Mouse (Mus musculus) embryonic facial prominence, embryonic 15.5 days (tissue): Measurements from ENCODE around the gene Zfp618. TPM values are rescaled to one million over a fixed set of nuclear protein-coding genes. Genes with fewer than 3 reads are reported as not detected.

Experiments used
- ATAC-seq: fragments of 200-750 bp; cut with Nextera tagmentation; 2 replicates; pipeline ENCODE4 v1.8.0; 2017; ENCODE audit warnings: low read depth, moderate TSS enrichment; ENCODE audit not compliant: insufficient number of reproducible peaks, low FRiP score, low TSS enrichment
- H3K27ac ChIP-seq: fragments of 300-500 bp; sonication (generic); replicated peaks from 2 replicates; pipeline ENCODE4 v1.5.1; 2015; ENCODE audit warnings: mild to moderate bottlenecking, inconsistent platforms
- H3K27me3 ChIP-seq: fragments of 300-500 bp; sonication (generic); 2 replicates; pipeline ENCODE4 v1.6.1; 2015; ENCODE audit warnings: inconsistent platforms
- H3K36me3 ChIP-seq: fragments of 300-500 bp; sonication (generic); 2 replicates; pipeline ENCODE4 v1.6.1; 2015; ENCODE audit warnings: mild to moderate bottlenecking, inconsistent platforms
- H3K4me1 ChIP-seq: fragments of 300-500 bp; sonication (generic); 2 replicates; pipeline ENCODE4 v1.6.1; 2015; ENCODE audit warnings: inconsistent platforms
- H3K4me2 ChIP-seq: fragments of 300-500 bp; sonication (generic); replicated peaks from 2 replicates; pipeline ENCODE4 v1.6.1; 2015; ENCODE audit warnings: mild to moderate bottlenecking, inconsistent platforms
- H3K4me3 ChIP-seq: fragments of 300-500 bp; sonication (generic); replicated peaks from 2 replicates; pipeline ENCODE4 v1.5.1; 2015; ENCODE audit warnings: mild to moderate bottlenecking, inconsistent platforms
- H3K9ac ChIP-seq: fragments of 300-500 bp; sonication (generic); 2 replicates; pipeline ENCODE4 v1.6.1; 2015; ENCODE audit warnings: inconsistent platforms
- H3K9me3 ChIP-seq: fragments of 300-500 bp; sonication (generic); replicated peaks from 2 replicates; pipeline ENCODE4 v1.6.1; 2016; ENCODE audit warnings: inconsistent platforms
- WGBS: fragments of 180-500 bp; shearing (Covaris S2); methylation state at CpG from one replicate; pipeline ENCODE4 v1.1.7; 2015; 5-methylcytosine and 5-hydroxymethylcytosine counted together
- polyA plus RNA-seq: library from polyadenylated mRNA; unstranded; fragments of >200 nt; fragmentation: Nextera tagmentation; extraction: Ambion mirVana; gene quantifications from 2 replicates; pipeline ENCODE4 v1.2.1, GENCODE M21; 2015

The Zfp618 gene
- 16.6 and 22.7 TPM in 2 replicates for polyA plus RNA-seq

DNA sequence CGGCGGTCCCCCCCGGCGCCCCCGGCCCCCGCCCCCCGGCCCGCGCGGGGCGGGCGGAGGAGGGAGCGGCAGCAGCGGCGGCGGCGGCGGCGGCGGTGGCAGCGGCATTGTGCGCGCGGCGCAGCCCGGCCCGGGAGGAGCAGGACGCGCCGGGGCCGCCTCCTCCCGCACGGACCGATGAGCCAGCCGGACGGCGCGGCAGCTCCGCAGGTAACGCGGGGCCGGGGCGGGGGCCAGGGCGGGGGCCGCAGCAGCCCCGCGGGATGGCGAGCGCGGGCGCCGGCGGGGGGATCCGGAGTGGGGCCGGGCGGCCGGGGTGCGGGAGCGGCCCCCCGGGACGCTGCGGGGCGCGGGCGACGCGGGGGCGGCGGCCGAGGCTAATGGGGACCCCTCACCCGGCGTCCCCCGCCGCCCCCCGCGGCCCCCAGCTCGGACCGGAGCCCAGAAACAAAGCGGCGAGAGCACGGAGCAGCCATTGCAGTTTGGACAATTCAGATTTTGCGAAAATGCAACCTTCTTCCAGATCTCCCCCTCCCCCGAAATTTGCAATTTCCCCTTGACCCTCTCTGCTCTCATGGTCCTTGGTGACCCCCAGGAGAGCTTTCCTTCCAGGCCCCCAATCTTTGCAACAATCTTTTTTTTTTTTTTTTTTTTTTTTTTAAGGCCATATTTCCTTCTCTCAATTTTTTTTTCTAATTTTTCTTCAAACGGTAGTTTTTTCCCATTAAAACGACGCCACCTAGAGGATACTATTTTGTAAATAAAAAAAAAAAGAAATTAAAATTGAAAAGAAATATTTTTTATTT, at the start of gene Zfp618:
Zfp618 (plus strand) TSS at position 77 of the 806 bp plus-strand sequence.
- WGBS = under 1% methylated on average over 54 of the region's 86 CpGs

GRCm38 (mm10) chr4:62917056-62917455, 48.3 kb upstream of the Zfp618 start:
- Histone ChIP-seq H3K9me3 (no peaks in the 10 kb centered on the region), H3K27me3 (no peaks in the 10 kb centered on the region), H3K4me3 (no peak overlapping the region), H3K9ac (no peak overlapping the region), H3K27ac (no peak overlapping the region), H3K4me1 (no peaks in the 10 kb centered on the region), H3K36me3 (no peaks in the 10 kb centered on the region), H3K4me2 (no peak overlapping the region)
- 93% methylated on average over 8 of the region's 8 CpGs for WGBS
- ATAC-seq = no peak

More for the DNA sequence above, at the start of gene Zfp618:
- no peaks in the 10 kb centered on the region for H3K36me3 ChIP-seq
- no peaks in the 10 kb centered on the region for H3K27me3 ChIP-seq
- peak within 1 kb of the TSS; percentile 90 for H3K9ac ChIP-seq
- H3K9me3 ChIP-seq = no peaks in the 10 kb centered on the region
- H3K27ac ChIP-seq = peak within 1 kb of the TSS; percentile 90
- H3K4me1 ChIP-seq = peaks cover 8% of the 10 kb centered on the region
- ATAC-seq = peak; percentile 43; the same call in 1 of the 2 replicates
- peak within 1 kb of the TSS; percentile 69 for H3K4me2 ChIP-seq
- peak within 1 kb of the TSS; percentile 84 for H3K4me3 ChIP-seq

GRCm38 (mm10) chr4:62933798-62934197, 31.6 kb upstream of the Zfp618 start:
- Histone ChIP-seq H3K9me3 (no peaks in the 10 kb centered on the region), H3K9ac (no peak overlapping the region), H3K4me2 (no peak overlapping the region), H3K36me3 (no peaks in the 10 kb centered on the region), H3K4me3 (no peak overlapping the region), H3K4me1 (peaks cover 4% of the 10 kb centered on the region; the same call in 1 of the 2 replicates), H3K27ac (no peak overlapping the region), H3K27me3 (no peaks in the 10 kb centered on the region)
- no peak for ATAC-seq
- 83% methylated on average over 4 of the region's 4 CpGs for WGBS

- no peak overlapping the region for H3K9ac ChIP-seq
- 36% methylated on average over 11 of the region's 11 CpGs for WGBS
- no peak overlapping the region for H3K27ac ChIP-seq
- no peaks in the 10 kb centered on the region for H3K9me3 ChIP-seq
- H3K4me1 ChIP-seq = peaks cover 4% of the 10 kb centered on the region; the same call in 1 of the 2 replicates
- H3K36me3 ChIP-seq = no peaks in the 10 kb centered on the region
- H3K4me2 ChIP-seq = no peak overlapping the region
- no peaks in the 10 kb centered on the region for H3K27me3 ChIP-seq
- no peak overlapping the region for H3K4me3 ChIP-seq
- no peak for ATAC-seq
These were observed 29.7 kb upstream of the Zfp618 start for GRCm38 (mm10) chr4:62935589-62936218.

GRCm38 (mm10) chr4:62941961-62942892, 23.1 kb upstream of the Zfp618 start:
- ATAC-seq = no peak
- Histone ChIP-seq H3K36me3 (no peaks in the 10 kb centered on the region), H3K27ac (no peak overlapping the region; the same call in 1 of the 2 replicates), H3K9ac (no peak overlapping the region), H3K4me1 (peaks cover 14% of the 10 kb centered on the region; the same call in 1 of the 2 replicates), H3K4me3 (no peak overlapping the region), H3K27me3 (no peaks in the 10 kb centered on the region; the same call in 1 of the 2 replicates), H3K9me3 (no peaks in the 10 kb centered on the region), H3K4me2 (no peak overlapping the region)
- WGBS = 40% methylated on average over 14 of the region's 14 CpGs

DNA sequence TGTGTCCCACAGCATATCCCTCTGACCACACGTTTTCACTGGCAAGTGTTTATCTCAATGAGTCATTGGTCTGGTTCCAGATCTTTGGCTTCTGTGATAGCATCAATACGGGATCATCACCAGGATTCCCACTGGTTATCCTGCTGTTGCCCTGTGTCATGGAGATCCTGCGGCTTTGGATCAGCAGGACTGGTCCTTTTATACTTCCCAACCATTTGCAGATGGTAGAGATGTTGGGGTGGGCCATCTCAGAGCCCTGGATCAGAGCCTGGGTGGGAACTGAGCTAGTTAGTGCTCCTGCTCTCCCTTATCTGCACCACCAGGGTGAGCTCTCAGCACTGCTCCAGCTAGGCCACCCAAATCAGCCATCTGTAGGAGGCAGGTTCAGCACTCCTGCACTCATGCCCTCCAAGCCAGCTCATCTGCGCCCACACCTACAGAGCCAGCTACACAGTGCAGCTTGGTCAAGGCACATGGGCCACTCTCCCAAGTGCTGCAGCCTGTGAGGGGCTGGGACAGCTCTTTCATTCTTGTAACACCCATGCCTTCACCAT, 21.0 kb upstream of the Zfp618 start:
- H3K4me2 ChIP-seq = no peak overlapping the region
- H3K36me3 ChIP-seq = no peaks in the 10 kb centered on the region
- no peaks in the 10 kb centered on the region; the same call in 1 of the 2 replicates for H3K27me3 ChIP-seq
- no peaks in the 10 kb centered on the region for H3K9me3 ChIP-seq
- no peak overlapping the region for H3K27ac ChIP-seq
- WGBS = 64% methylated on average over 4 of the region's 4 CpGs
- ATAC-seq = no peak
- peaks cover 14% of the 10 kb centered on the region; the same call in 1 of the 2 replicates for H3K4me1 ChIP-seq
- no peak overlapping the region for H3K4me3 ChIP-seq
- no peak overlapping the region for H3K9ac ChIP-seq

GRCm38 (mm10) chr4:62963806-62964205, 1.6 kb upstream of the Zfp618 start:
- H3K9ac ChIP-seq = no peak overlapping the region

DNA sequence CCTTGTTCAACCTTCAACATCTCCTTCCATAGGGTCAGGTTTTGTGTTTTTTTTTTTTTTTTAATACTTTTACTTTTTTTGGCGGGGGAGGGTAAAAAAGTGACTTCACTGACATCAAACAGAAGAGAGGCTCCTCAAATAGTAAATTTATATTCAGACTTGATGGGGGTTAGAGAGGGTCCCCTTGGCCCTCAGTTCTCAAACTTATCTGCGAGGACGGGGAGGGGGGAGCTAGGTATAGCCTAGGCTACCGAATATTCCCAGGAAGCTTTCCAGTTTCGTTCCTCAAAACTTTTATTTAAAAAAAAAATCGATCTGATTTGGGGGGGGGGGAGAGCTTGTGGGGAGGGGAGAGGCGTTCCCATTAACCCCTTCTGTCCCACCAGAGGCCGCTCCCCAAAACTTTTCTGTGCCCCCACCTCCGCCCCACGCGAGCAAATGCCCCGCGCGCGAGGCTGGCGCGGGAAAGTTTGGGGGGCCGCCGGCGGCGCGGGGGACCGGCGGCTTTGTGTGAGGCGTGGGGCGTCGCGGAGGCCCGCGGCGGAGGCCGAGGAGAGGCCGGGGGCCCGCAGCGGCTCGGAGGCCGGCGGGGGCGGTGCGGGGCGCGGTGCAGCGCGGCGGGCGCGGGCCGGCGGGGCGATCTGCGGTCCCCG, 403 bp upstream of the Zfp618 start:
- Histone ChIP-seq H3K9me3 (no peaks in the 10 kb centered on the region), H3K27me3 (no peaks in the 10 kb centered on the region), H3K4me1 (peaks cover 5% of the 10 kb centered on the region), H3K27ac (peak overlapping the region; percentile 90), H3K36me3 (no peaks in the 10 kb centered on the region), H3K9ac (peak overlapping the region; percentile 90), H3K4me2 (peak overlapping the region; percentile 69), H3K4me3 (peak overlapping the region; percentile 84)
- WGBS = 1% methylated on average over 32 of the region's 52 CpGs
- no peak for ATAC-seq

More at GRCm38 (mm10) chr4:62963806-62964205, 1.6 kb upstream of the Zfp618 start:
- ATAC-seq = no peak
- no peaks in the 10 kb centered on the region for H3K36me3 ChIP-seq
- 66% methylated on average over 4 of the region's 4 CpGs for WGBS
- no peak overlapping the region for H3K4me2 ChIP-seq
- H3K9me3 ChIP-seq = no peaks in the 10 kb centered on the region
- H3K4me3 ChIP-seq = no peak overlapping the region
- no peaks in the 10 kb centered on the region for H3K27me3 ChIP-seq
- no peak overlapping the region for H3K27ac ChIP-seq
- no peaks in the 10 kb centered on the region for H3K4me1 ChIP-seq

DNA sequence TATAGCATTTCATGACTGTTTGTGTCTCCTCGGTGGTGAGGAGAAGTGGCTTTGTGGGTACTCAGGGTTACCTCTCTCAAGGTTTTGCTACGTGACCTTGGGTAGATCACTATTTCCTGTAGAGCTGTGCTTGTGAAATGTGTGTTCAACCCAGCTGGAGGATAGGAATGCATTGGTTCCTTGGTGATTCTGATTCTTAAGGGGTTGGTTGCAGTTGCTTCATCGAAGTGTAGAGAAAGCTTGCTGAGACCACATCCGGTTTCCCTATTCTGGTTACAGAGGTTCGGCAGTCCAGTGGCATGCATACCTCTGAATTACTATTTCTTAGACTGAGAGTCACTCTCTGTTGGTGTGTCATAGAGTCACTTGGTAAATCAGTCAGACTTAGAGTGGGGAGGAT, 4.2 kb downstream of the Zfp618 start:
- H3K27ac ChIP-seq = no peak overlapping the region
- H3K4me1 ChIP-seq = peaks cover 21% of the 10 kb centered on the region
- no peak overlapping the region for H3K4me2 ChIP-seq
- ATAC-seq = no peak
- WGBS = 80% methylated on average over 5 of the region's 5 CpGs
- no peak overlapping the region for H3K4me3 ChIP-seq
- H3K9me3 ChIP-seq = no peaks in the 10 kb centered on the region
- H3K36me3 ChIP-seq = no peaks in the 10 kb centered on the region
- no peaks in the 10 kb centered on the region for H3K27me3 ChIP-seq
- no peak overlapping the region for H3K9ac ChIP-seq

GRCm38 (mm10) chr4:62971991-62972390, 6.6 kb downstream of the Zfp618 start:
- Histone ChIP-seq H3K27ac (no peak overlapping the region), H3K4me1 (peaks cover 37% of the 10 kb centered on the region), H3K9ac (no peak overlapping the region), H3K9me3 (no peaks in the 10 kb centered on the region), H3K36me3 (no peaks in the 10 kb centered on the region), H3K4me3 (no peak overlapping the region), H3K4me2 (no peak overlapping the region), H3K27me3 (no peaks in the 10 kb centered on the region)
- ATAC-seq = no peak
- 81% methylated on average over 1 of the region's 1 CpGs for WGBS
